Mouse (Mus musculus): ENCODE measurements around the gene Rasa4. TPM values are rescaled to one million over a fixed set of nuclear protein-coding genes. Genes with fewer than 3 reads are reported as not detected.
"Not testable (repeated sequence)": the region's sequence is repeated elsewhere in the genome, so short reads cannot be mapped to it uniquely, and the experiment has no call there.

The Rasa4 gene
- polyA plus RNA-seq, 1 experiment from 2014 or later = 29.1 TPM

DNA sequence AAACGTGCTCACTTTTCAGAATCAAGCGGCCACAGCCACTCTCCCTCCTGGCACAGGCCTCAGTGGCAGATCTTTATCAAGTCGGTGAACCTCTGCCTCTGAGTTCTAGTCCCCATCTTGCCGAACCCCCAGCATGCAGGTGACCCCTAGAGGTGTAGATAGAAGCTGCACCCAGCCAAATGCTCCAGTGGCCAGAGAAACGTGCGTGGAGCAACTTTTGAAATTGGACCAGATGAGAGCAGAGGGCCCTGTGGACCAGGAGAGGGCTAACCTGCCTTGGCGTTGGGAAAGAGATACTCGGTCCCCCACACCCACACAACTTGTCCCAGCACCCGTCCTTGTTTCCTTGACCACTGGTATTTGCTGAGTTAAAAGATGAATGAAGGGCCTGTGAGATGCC is 38.3 kb upstream of the Rasa4 start:
- Histone ChIP-seq H3K9me3 (replicated peaks; ENCODE audit: control insufficient read depth, low read length, poor library complexity, severe bottlenecking) (no peaks in the 10 kb centered on the region), H3K4me3 (ENCODE audit: low read depth, low read length) (no peak overlapping the region), H3K9ac (ENCODE audit: low read depth, low read length) (no peak overlapping the region), H3K4me1 (ENCODE audit: control insufficient read depth, insufficient read depth, low read length) (no peaks in the 10 kb centered on the region), H3K27ac (ENCODE audit: low read length) (no peak overlapping the region), H3K27me3 (ENCODE audit: control insufficient read depth, insufficient read depth, low read depth, low read length) (no peaks in the 10 kb centered on the region), H3K4me2 (ENCODE audit: low read length) (no peak overlapping the region), H3K36me3 (ENCODE audit: control insufficient read depth, insufficient read depth, low read length) (no peaks in the 10 kb centered on the region)
- WGBS = 39% methylated on average over 9 of the region's 9 CpGs
- no peak for ATAC-seq

DNA sequence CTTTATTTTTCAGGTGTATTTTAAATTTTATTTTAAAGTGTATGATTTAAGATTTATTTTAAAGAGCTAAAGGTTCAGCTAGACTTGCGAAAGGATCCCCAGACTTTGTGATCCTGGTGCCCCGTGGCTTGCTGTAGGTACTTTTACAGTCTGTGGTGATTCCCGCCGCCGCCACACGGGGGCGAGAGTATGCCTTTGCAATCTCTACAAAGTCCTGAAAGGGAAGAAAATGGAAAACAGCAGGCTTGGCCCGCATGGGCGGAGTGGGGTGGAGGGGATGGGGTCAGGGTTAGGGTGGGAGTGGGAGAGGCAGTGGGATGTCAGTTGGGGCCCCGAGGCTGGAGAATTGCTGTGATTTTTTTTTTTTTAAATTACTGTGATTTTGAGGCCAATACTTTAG is 37.7 kb upstream of the Rasa4 start:
- ATAC-seq = no peak
- Histone ChIP-seq H3K9ac (ENCODE audit: low read depth, low read length) (no peak overlapping the region), H3K4me1 (ENCODE audit: control insufficient read depth, insufficient read depth, low read length) (no peaks in the 10 kb centered on the region), H3K4me3 (ENCODE audit: low read depth, low read length) (no peak overlapping the region), H3K27ac (ENCODE audit: low read length) (no peak overlapping the region), H3K27me3 (ENCODE audit: control insufficient read depth, insufficient read depth, low read depth, low read length) (no peaks in the 10 kb centered on the region), H3K4me2 (ENCODE audit: low read length) (no peak overlapping the region), H3K9me3 (replicated peaks; ENCODE audit: control insufficient read depth, low read length, poor library complexity, severe bottlenecking) (no peaks in the 10 kb centered on the region), H3K36me3 (ENCODE audit: control insufficient read depth, insufficient read depth, low read length) (no peaks in the 10 kb centered on the region)
- 5% methylated on average over 10 of the region's 10 CpGs for WGBS

DNA sequence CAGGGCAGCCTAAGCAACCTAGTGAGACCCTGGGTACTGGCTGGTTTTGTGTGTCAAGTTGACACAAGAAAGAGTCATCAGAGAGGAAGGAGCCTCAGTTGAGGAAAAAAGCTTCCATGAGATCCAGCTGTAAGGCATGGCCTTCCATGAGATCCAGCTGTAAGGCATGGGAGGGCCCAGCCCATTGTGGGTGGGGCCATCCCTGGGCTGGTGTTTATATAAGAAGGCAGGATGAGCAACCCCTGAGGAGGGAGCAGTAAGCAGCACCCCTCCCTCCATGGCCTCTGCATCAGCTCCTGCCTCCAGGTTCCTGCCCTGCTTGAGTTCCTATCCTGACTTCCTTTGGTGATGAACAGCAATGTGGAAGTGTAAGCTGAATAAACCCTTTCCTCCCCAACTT is 35.2 kb upstream of the Rasa4 start:
- not testable (repeated sequence) for H3K4me2 ChIP-seq (ENCODE audit: low read length); H3K9ac ChIP-seq (ENCODE audit: low read depth, low read length); ATAC-seq; H3K27me3 ChIP-seq (ENCODE audit: control insufficient read depth, insufficient read depth, low read depth, low read length); H3K4me1 ChIP-seq (ENCODE audit: control insufficient read depth, insufficient read depth, low read length); H3K27ac ChIP-seq (ENCODE audit: low read length); H3K4me3 ChIP-seq (ENCODE audit: low read depth, low read length); H3K9me3 ChIP-seq (replicated peaks; ENCODE audit: control insufficient read depth, low read length, poor library complexity, severe bottlenecking); H3K36me3 ChIP-seq (ENCODE audit: control insufficient read depth, insufficient read depth, low read length)

DNA sequence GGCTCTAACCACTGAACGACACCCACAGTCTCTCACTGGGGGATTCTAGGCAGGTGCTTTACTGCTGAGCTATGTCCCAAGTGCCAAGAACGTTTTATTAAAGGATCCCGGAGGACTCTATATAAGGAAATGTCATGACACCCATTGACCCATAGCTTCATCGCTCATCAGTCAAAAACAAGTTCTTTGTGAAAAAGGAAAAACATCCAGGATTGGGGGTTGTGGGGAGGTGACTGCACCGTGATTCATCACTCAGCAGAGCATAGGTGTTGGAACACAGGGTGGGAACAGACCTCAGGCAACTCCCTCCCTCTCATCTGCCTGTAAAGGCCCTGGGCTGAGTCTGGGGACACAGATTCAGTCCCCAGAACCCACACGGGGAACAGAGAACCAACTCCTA is 33.8 kb upstream of the Rasa4 start:
- Histone ChIP-seq H3K27ac (ENCODE audit: low read length) (no peak overlapping the region), H3K4me1 (ENCODE audit: control insufficient read depth, insufficient read depth, low read length) (0 out of 2 replicates have a peak, but pooled peaks cover 2% of the 10 kb centered on the region), H3K9me3 (replicated peaks; ENCODE audit: control insufficient read depth, low read length, poor library complexity, severe bottlenecking) (no peaks in the 10 kb centered on the region), H3K36me3 (ENCODE audit: control insufficient read depth, insufficient read depth, low read length) (no peaks in the 10 kb centered on the region), H3K4me2 (ENCODE audit: low read length) (no peak overlapping the region), H3K9ac (ENCODE audit: low read depth, low read length) (no peak overlapping the region), H3K4me3 (ENCODE audit: low read depth, low read length) (no peak overlapping the region), H3K27me3 (ENCODE audit: control insufficient read depth, insufficient read depth, low read depth, low read length) (no peaks in the 10 kb centered on the region)
- no peak for ATAC-seq
- 82% methylated on average over 6 of the region's 6 CpGs for WGBS

DNA sequence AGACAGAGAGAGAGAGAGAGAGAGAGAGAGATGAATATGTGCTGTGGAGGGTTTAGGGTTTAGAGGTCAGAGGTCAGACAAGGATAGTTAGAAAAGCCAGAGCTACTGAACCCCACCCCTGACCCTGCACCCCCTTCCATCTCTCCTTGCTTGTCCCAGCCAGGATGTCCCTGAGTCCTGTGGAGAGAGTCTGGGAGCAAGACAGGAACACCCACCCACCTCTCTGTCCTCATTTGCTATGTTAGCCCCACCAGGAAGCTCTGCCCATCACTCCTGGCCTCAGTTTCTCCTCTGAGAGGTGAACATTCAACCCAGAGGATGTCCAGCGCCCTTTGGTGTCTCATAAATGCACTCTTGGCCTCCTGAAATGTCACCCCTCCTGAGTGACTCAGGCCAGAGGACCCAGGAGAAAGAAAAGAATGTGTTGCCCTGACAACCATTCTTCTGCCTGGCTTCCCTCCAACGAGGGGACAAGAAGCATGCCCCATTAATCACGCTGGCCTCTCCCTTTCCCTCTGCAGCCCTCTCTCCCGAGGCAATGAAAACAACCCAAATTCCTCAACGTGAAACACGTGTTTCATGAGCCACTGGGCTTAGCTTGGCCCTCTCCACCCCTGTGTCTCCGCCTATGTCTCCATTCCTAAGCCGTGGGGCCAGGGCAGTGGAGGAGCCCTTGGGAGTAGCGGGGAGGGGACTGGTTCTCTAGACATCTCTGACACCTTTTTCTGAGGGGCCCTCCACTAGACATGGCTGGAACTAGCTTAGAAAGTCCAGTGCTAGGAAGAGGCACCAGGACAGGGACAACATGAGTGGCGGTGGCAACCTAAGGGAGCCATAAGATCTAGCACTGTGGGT is 32.3 kb upstream of the Rasa4 start:
- no peaks in the 10 kb centered on the region for H3K9me3 ChIP-seq (replicated peaks; ENCODE audit: control insufficient read depth, low read length, poor library complexity, severe bottlenecking)
- no peaks in the 10 kb centered on the region for H3K27me3 ChIP-seq (ENCODE audit: control insufficient read depth, insufficient read depth, low read depth, low read length)
- no peak overlapping the region for H3K4me3 ChIP-seq (ENCODE audit: low read depth, low read length)
- 0 out of 2 replicates have a peak, but pooled peaks have one; percentile 39 for ATAC-seq
- H3K9ac ChIP-seq (ENCODE audit: low read depth, low read length) = no peak overlapping the region
- H3K36me3 ChIP-seq (ENCODE audit: control insufficient read depth, insufficient read depth, low read length) = no peaks in the 10 kb centered on the region
- no peak overlapping the region for H3K27ac ChIP-seq (ENCODE audit: low read length)
- H3K4me2 ChIP-seq (ENCODE audit: low read length) = no peak overlapping the region
- WGBS = 10% methylated on average over 10 of the region's 10 CpGs
- 0 out of 2 replicates have a peak, but pooled peaks cover 2% of the 10 kb centered on the region for H3K4me1 ChIP-seq (ENCODE audit: control insufficient read depth, insufficient read depth, low read length)

DNA sequence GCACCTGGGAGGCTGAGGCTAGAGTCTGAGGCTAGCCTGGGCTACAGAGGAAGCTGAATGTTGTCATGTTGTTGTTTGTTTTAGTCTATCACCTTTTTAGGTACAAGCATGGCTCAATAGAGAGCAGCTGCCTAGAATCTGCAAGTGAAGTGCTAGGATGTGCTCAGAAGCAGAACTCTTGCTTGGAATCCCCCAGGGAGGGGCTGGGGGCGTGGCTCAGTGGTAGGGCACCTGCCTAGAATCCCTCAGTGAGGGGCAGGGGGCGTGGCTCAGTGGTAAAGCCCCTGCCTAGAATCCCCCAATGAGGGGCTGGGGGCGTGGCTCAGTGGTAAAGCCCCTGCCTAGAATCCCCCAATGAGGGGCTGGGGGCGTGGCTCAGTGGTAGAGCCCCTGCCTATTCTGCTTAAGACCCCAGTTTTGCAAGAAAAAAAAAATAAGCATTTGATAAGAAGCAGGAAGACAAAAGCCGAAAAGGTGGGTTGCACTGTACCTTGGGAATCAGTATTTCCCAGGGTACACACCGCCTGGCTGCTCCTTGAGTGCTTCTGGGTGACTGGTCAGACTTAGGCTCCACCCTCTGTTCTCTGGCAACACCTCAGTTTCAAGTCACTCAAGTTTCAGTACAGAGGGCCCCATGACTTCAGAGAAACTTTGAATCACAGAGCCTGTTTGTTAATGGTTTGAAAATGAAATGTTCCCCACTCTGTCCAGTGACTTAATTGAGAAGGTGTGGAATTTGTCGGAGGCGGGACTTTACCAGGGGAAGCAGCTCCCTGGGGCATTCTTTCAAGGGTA is 30.7 kb upstream of the Rasa4 start:
- H3K4me1 ChIP-seq (ENCODE audit: control insufficient read depth, insufficient read depth, low read length) = 0 out of 2 replicates have a peak, but pooled peaks cover 2% of the 10 kb centered on the region
- no peaks in the 10 kb centered on the region for H3K9me3 ChIP-seq (replicated peaks; ENCODE audit: control insufficient read depth, low read length, poor library complexity, severe bottlenecking)
- no peaks in the 10 kb centered on the region for H3K36me3 ChIP-seq (ENCODE audit: control insufficient read depth, insufficient read depth, low read length)
- ATAC-seq = no peak
- H3K4me2 ChIP-seq (ENCODE audit: low read length) = no peak overlapping the region
- WGBS = 83% methylated on average over 8 of the region's 8 CpGs
- no peak overlapping the region for H3K9ac ChIP-seq (ENCODE audit: low read depth, low read length)
- H3K27ac ChIP-seq (ENCODE audit: low read length) = no peak overlapping the region
- H3K27me3 ChIP-seq (ENCODE audit: control insufficient read depth, insufficient read depth, low read depth, low read length) = no peaks in the 10 kb centered on the region
- H3K4me3 ChIP-seq (ENCODE audit: low read depth, low read length) = no peak overlapping the region

DNA sequence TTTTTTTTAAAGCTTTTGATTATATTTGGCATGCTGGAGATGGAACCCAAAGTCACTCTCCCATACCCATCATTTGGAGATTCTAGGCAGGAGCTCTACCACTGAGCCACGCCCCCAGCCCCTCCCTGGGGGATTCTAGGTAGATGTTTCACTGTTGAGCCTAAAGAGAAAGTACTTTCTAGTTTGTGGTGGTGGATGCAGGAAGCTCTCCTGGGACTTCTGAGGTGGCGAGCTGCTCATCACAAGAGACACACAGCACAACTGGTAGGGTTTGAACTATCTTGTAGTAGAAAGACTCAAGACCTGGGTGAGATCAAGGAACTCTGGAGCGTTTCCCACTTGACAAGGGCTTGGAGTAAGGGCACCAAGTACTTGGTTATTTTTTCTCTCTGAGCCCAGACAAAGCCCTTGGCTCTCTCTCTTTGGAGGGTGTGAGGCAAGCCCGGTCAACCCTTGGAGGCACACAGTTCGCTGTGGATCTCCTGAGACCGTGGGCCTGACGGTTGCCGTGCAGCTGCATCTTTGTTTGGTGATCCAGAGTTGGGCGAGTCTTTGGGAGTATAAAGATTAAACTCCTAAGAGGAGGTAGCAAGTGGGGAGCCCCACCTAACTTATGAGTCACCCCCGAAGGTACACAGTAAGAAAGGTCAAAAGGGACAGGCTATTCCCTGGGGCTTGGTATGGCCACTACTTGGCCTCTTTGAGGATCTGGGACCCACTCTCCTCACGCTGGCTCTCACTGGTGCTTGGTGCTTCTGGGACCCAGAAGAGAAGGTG is 29.2 kb upstream of the Rasa4 start, which contains the start of gene Upk3bl:
Gene Upk3bl, plus strand, starts transcription at position 192 of the 777 bp plus-strand sequence.
- H3K27me3 ChIP-seq (ENCODE audit: control insufficient read depth, insufficient read depth, low read depth, low read length) = no peaks in the 10 kb centered on the region
- no peak for ATAC-seq
- H3K4me3 ChIP-seq (ENCODE audit: low read depth, low read length) = no peak within 1 kb of the TSS
- H3K4me1 ChIP-seq (ENCODE audit: control insufficient read depth, insufficient read depth, low read length) = 0 out of 2 replicates have a peak, but pooled peaks cover 2% of the 10 kb centered on the region
- H3K36me3 ChIP-seq (ENCODE audit: control insufficient read depth, insufficient read depth, low read length) = no peaks in the 10 kb centered on the region
- no peak within 1 kb of the TSS for H3K27ac ChIP-seq (ENCODE audit: low read length)
- no peak within 1 kb of the TSS for H3K9ac ChIP-seq (ENCODE audit: low read depth, low read length)
- no peaks in the 10 kb centered on the region for H3K9me3 ChIP-seq (replicated peaks; ENCODE audit: control insufficient read depth, low read length, poor library complexity, severe bottlenecking)
- WGBS = 94% methylated on average over 11 of the region's 11 CpGs
- no peak within 1 kb of the TSS for H3K4me2 ChIP-seq (ENCODE audit: low read length)

DNA sequence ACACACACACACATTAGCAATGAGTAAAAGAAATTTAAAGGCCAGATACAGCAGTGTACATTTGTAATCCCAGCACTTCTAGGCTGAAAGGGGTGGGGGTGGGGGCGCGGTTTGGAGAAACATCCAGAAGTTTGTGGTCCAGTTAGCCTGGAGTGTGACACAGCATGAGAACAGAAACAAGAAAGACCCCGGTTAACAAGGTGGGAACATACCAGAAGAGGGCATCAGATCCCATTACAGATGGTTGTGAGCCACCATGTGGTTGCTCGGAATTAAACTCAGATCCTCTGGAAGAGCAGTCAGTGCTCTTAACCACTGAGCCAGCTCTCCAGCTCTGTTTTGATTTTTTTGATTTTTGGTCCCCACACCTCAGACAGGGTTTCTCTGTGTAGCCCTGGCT is 27.7 kb upstream of the Rasa4 start:
- no peak for ATAC-seq
- Histone ChIP-seq H3K36me3 (ENCODE audit: control insufficient read depth, insufficient read depth, low read length) (no peaks in the 10 kb centered on the region), H3K4me3 (ENCODE audit: low read depth, low read length) (no peak overlapping the region), H3K9me3 (replicated peaks; ENCODE audit: control insufficient read depth, low read length, poor library complexity, severe bottlenecking) (no peaks in the 10 kb centered on the region), H3K27ac (ENCODE audit: low read length) (no peak overlapping the region), H3K9ac (ENCODE audit: low read depth, low read length) (no peak overlapping the region), H3K4me2 (ENCODE audit: low read length) (no peak overlapping the region), H3K27me3 (ENCODE audit: control insufficient read depth, insufficient read depth, low read depth, low read length) (no peaks in the 10 kb centered on the region), H3K4me1 (ENCODE audit: control insufficient read depth, insufficient read depth, low read length) (0 out of 2 replicates have a peak, but pooled peaks cover 2% of the 10 kb centered on the region)
- 48% methylated on average over 4 of the region's 4 CpGs for WGBS
